Comparison of ENCODE assay signal across 8 mouse cellular contexts in the genomic region with DNA sequence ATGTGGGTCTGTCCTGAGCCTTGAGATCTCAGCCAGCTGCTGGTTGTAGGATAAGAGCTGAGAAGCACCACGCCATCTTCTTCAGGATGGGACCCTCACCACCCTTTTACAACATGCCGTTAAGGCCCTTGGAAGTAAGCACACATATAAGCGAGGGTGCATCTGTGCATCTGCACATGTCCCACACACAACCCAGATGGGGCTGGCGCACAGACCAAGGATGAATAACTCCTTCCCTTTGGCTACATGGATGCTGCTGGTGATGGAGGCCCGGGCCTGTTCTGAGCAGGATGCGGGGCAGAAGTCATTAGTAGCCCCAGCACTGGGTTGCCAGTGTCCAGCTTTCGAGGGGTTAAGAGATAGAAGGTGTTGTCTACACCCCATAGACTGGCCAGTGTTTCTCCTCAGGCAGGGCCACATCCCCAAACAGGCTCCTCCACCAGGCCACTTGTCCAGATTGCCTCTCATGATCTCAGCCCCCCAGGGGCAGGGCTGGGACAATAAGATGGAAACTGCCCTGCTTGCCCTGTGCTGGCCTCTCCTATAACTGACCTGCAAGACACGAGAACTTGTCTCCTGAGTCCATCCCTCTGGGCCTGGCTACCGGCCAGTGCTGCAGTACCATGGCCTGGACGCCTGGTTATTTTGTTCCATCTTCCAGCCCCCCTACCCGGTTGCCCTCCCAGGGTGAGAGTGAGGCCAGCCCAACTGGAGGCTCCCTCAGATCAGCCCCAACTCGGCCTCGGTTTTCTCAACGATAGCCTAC. TPM values are rescaled to one million over a fixed set of nuclear protein-coding genes. Genes with fewer than 3 reads are reported as not detected.
DNase-seq lines count a peak whose midpoint lies in the region; ATAC-seq and TF ChIP-seq lines count a peak whose summit lies in the region.

No protein-coding gene starts in this region.

- no peak for DNase-seq in heart, adult 11 months
- DNase-seq in MN1 (ENCODE audit: low spot score), result peak; percentile 78
- DNase-seq in limb, embryonic 14.5 days (ENCODE audit: low spot score), result no peak
- no peak for DNase-seq in adrenal gland, postnatal 14 days
- no peak for DNase-seq in left cerebral cortex, adult 11 months (ENCODE audit: low spot score)

- no peak overlapping the region for H3K27ac ChIP-seq in heart, embryonic 11.5 days (ENCODE audit: low read depth, low read length)
- peak overlapping the region; percentile 97 for H3K27ac ChIP-seq in forebrain, embryonic 16.5 days (ENCODE audit: low read length)
- H3K27ac ChIP-seq in limb, embryonic 14.5 days (replicated peaks; ENCODE audit: low read depth, low read length), result 0 out of 2 replicates have a peak overlapping the region, but pooled peaks have one; percentile 28
- H3K27ac ChIP-seq in stomach, embryonic 15.5 days, result peak overlapping the region; percentile 87; the same call in 1 of the 2 replicates

- no peak for TF ChIP-seq POLR2A in limb, embryonic 14.5 days (IDR thresholded peaks at IDR 0.05; ENCODE audit: borderline replicate concordance, extremely low read depth, insufficient read depth, insufficient read length)

- H3K4me1 ChIP-seq in heart, embryonic 11.5 days (ENCODE audit: control insufficient read depth, insufficient read depth, low read length), result peaks cover 36% of the 10 kb centered on the region
- peaks cover 51% of the 10 kb centered on the region for H3K4me1 ChIP-seq in forebrain, embryonic 16.5 days (replicated peaks; ENCODE audit: control insufficient read depth, insufficient read depth, low read length)
- H3K4me1 ChIP-seq in limb, embryonic 14.5 days (ENCODE audit: control insufficient read depth, insufficient read depth, low read length), result peaks cover 32% of the 10 kb centered on the region
- H3K4me1 ChIP-seq in stomach, embryonic 15.5 days, result peaks cover 51% of the 10 kb centered on the region

- peaks cover 50% of the 10 kb centered on the region for H3K27me3 ChIP-seq in heart, embryonic 11.5 days (ENCODE audit: control insufficient read depth, insufficient read depth, low read length)
- H3K27me3 ChIP-seq in forebrain, embryonic 16.5 days (replicated peaks; ENCODE audit: control insufficient read depth, insufficient read depth, low read length), result no peaks in the 10 kb centered on the region
- no peaks in the 10 kb centered on the region for H3K27me3 ChIP-seq in limb, embryonic 14.5 days (ENCODE audit: control insufficient read depth, insufficient read depth, low read length)
- no peaks in the 10 kb centered on the region for H3K27me3 ChIP-seq in stomach, embryonic 15.5 days (replicated peaks)

- H3K4me3 ChIP-seq in heart, embryonic 11.5 days (ENCODE audit: low read depth, low read length), result peak overlapping the region; percentile 87
- H3K4me3 ChIP-seq in forebrain, embryonic 16.5 days (replicated peaks; ENCODE audit: low read length), result peak overlapping the region; percentile 67
- H3K4me3 ChIP-seq in limb, embryonic 14.5 days (replicated peaks; ENCODE audit: low read length), result peak overlapping the region; percentile 88
- peak overlapping the region; percentile 71 for H3K4me3 ChIP-seq in stomach, embryonic 15.5 days (replicated peaks)

- H3K9ac ChIP-seq in heart, embryonic 11.5 days (ENCODE audit: low read depth, low read length), result peak overlapping the region; percentile 88
- peak overlapping the region; percentile 98 for H3K9ac ChIP-seq in forebrain, embryonic 16.5 days (replicated peaks; ENCODE audit: low read depth, low read length)
- H3K9ac ChIP-seq in limb, embryonic 14.5 days (ENCODE audit: low read depth, low read length, severe bottlenecking), result peak overlapping the region; percentile 100
- H3K9ac ChIP-seq in stomach, embryonic 15.5 days, result peak overlapping the region; percentile 73; the same call in 1 of the 2 replicates

- no peaks in the 10 kb centered on the region for H3K9me3 ChIP-seq in heart, embryonic 11.5 days (replicated peaks; ENCODE audit: control insufficient read depth, low read length)
- no peaks in the 10 kb centered on the region for H3K9me3 ChIP-seq in forebrain, embryonic 16.5 days (ENCODE audit: control insufficient read depth, low read length)
- H3K9me3 ChIP-seq in limb, embryonic 14.5 days (ENCODE audit: control insufficient read depth, low read length), result no peaks in the 10 kb centered on the region
- no peaks in the 10 kb centered on the region for H3K9me3 ChIP-seq in stomach, embryonic 15.5 days

- 44% methylated on average over 14 of the region's 14 CpGs for whole genome bisulfite sequencing in heart, embryonic 11.5 days (ENCODE audit: insufficient replicate concordance)
- 19% methylated on average over 14 of the region's 14 CpGs for WGBS in forebrain, embryonic 16.5 days
- 35% methylated on average over 14 of the region's 14 CpGs for WGBS in limb, embryonic 14.5 days
- 43% methylated on average over 14 of the region's 14 CpGs for WGBS in stomach, embryonic 15.5 days

- H3K36me3 ChIP-seq in heart, embryonic 11.5 days (ENCODE audit: control insufficient read depth, insufficient read depth, low read length), result peaks cover 10% of the 10 kb centered on the region
- H3K36me3 ChIP-seq in forebrain, embryonic 16.5 days (ENCODE audit: control insufficient read depth, insufficient read depth), result peaks cover 12% of the 10 kb centered on the region
- H3K36me3 ChIP-seq in limb, embryonic 14.5 days (ENCODE audit: control insufficient read depth, insufficient read depth, low read length), result peaks cover 28% of the 10 kb centered on the region
- H3K36me3 ChIP-seq in stomach, embryonic 15.5 days, result peaks cover 10% of the 10 kb centered on the region; the same call in 1 of the 2 replicates

- H3K4me2 ChIP-seq in heart, embryonic 11.5 days, result peak overlapping the region; percentile 86
- peak overlapping the region; percentile 89 for H3K4me2 ChIP-seq in forebrain, embryonic 16.5 days (ENCODE audit: low read length)
- H3K4me2 ChIP-seq in limb, embryonic 14.5 days (replicated peaks; ENCODE audit: low read depth, low read length, severe bottlenecking), result peak overlapping the region; percentile 79
- H3K4me2 ChIP-seq in stomach, embryonic 15.5 days, result peak overlapping the region; percentile 86

- no peak for ATAC-seq in heart, embryonic 11.5 days (replicated peaks; ENCODE audit: insufficient number of reproducible peaks, low FRiP score, low TSS enrichment)
- no peak for ATAC-seq in forebrain, embryonic 16.5 days
- ATAC-seq in limb, embryonic 14.5 days (ENCODE audit: low FRiP score, low read depth), result no peak
- no peak for ATAC-seq in stomach, embryonic 15.5 days (ENCODE audit: insufficient read depth, low FRiP score, low read depth)

RNA-seq across cellular contexts. Expression of a gene that starts 1.7 kb away (rescaled TPM):
- 64.1 and 83.0 TPM in 2 replicates for polyA plus RNA-seq in heart, embryonic 11.5 days (2014; fragmentation: Nextera tagmentation; extraction: Ambion mirVana)
- 792 and 816 TPM in 2 replicates for polyA plus RNA-seq in forebrain, embryonic 16.5 days (2015; fragmentation: Nextera tagmentation; extraction: Ambion mirVana)
- 266 and 303 TPM in 2 replicates for polyA plus RNA-seq in limb, embryonic 14.5 days (2012; rRNA removed)
- 153 and 178 TPM in 2 replicates for polyA plus RNA-seq in limb, embryonic 14.5 days (2014; fragmentation: Nextera tagmentation; extraction: Ambion mirVana)
- polyA plus RNA-seq in stomach, embryonic 15.5 days (2015; fragmentation: Nextera tagmentation; extraction: Ambion mirVana), result 110 and 115 TPM in 2 replicates
- 24.0 and 24.9 TPM in 2 replicates for total RNA-seq in adrenal gland, postnatal 14 days (2021)

RNA-seq across cellular contexts. Expression of a gene that starts 22.1 kb away (rescaled TPM):
- 0.21 and 0.34 TPM in 2 replicates for polyA plus RNA-seq in heart, embryonic 11.5 days (2014; fragmentation: Nextera tagmentation; extraction: Ambion mirVana)
- 4.1 and 4.3 TPM in 2 replicates for polyA plus RNA-seq in forebrain, embryonic 16.5 days (2015; fragmentation: Nextera tagmentation; extraction: Ambion mirVana)
- 18.6 and 28.4 TPM in 2 replicates for polyA plus RNA-seq in limb, embryonic 14.5 days (2012; rRNA removed)
- polyA plus RNA-seq in limb, embryonic 14.5 days (2014; fragmentation: Nextera tagmentation; extraction: Ambion mirVana), result 1.4 and 2.3 TPM in 2 replicates
- polyA plus RNA-seq in stomach, embryonic 15.5 days (2015; fragmentation: Nextera tagmentation; extraction: Ambion mirVana), result 0.72 and 0.85 TPM in 2 replicates
- 3.1 and 6.0 TPM in 2 replicates for total RNA-seq in adrenal gland, postnatal 14 days (2021)

RNA-seq across cellular contexts. Expression of a gene that starts 27.3 kb away (rescaled TPM):
- 439 and 451 TPM in 2 replicates for polyA plus RNA-seq in heart, embryonic 11.5 days (2014; fragmentation: Nextera tagmentation; extraction: Ambion mirVana)
- polyA plus RNA-seq in forebrain, embryonic 16.5 days (2015; fragmentation: Nextera tagmentation; extraction: Ambion mirVana), result 132 and 147 TPM in 2 replicates
- polyA plus RNA-seq in limb, embryonic 14.5 days (2012; rRNA removed), result 137 and 192 TPM in 2 replicates
- polyA plus RNA-seq in limb, embryonic 14.5 days (2014; fragmentation: Nextera tagmentation; extraction: Ambion mirVana), result 148 and 162 TPM in 2 replicates
- 198 and 218 TPM in 2 replicates for polyA plus RNA-seq in stomach, embryonic 15.5 days (2015; fragmentation: Nextera tagmentation; extraction: Ambion mirVana)
- total RNA-seq in adrenal gland, postnatal 14 days (2021), result 23.8 and 26.7 TPM in 2 replicates

RNA-seq across cellular contexts. Expression of a gene that starts 41.3 kb away (rescaled TPM):
- polyA plus RNA-seq in heart, embryonic 11.5 days (2014; fragmentation: Nextera tagmentation; extraction: Ambion mirVana), result 24.3 and 26.9 TPM in 2 replicates
- 39.4 and 40.1 TPM in 2 replicates for polyA plus RNA-seq in forebrain, embryonic 16.5 days (2015; fragmentation: Nextera tagmentation; extraction: Ambion mirVana)
- 81.4 and 92.8 TPM in 2 replicates for polyA plus RNA-seq in limb, embryonic 14.5 days (2012; rRNA removed)
- polyA plus RNA-seq in limb, embryonic 14.5 days (2014; fragmentation: Nextera tagmentation; extraction: Ambion mirVana), result 51.7 and 57.5 TPM in 2 replicates
- polyA plus RNA-seq in stomach, embryonic 15.5 days (2015; fragmentation: Nextera tagmentation; extraction: Ambion mirVana), result 39.1 and 40.7 TPM in 2 replicates
- total RNA-seq in adrenal gland, postnatal 14 days (2021), result 35.3 and 55.4 TPM in 2 replicates

RNA-seq across cellular contexts. Expression of a gene that starts 42.9 kb away (rescaled TPM):
- polyA plus RNA-seq in heart, embryonic 11.5 days (2014; fragmentation: Nextera tagmentation; extraction: Ambion mirVana), result 0.90 and 1.1 TPM in 2 replicates
- polyA plus RNA-seq in forebrain, embryonic 16.5 days (2015; fragmentation: Nextera tagmentation; extraction: Ambion mirVana), result 3.1 and 4.6 TPM in 2 replicates
- 9.1 and 9.8 TPM in 2 replicates for polyA plus RNA-seq in limb, embryonic 14.5 days (2012; rRNA removed)
- 2.4 and 4.4 TPM in 2 replicates for polyA plus RNA-seq in limb, embryonic 14.5 days (2014; fragmentation: Nextera tagmentation; extraction: Ambion mirVana)
- 4.3 and 5.3 TPM in 2 replicates for polyA plus RNA-seq in stomach, embryonic 15.5 days (2015; fragmentation: Nextera tagmentation; extraction: Ambion mirVana)
- total RNA-seq in adrenal gland, postnatal 14 days (2021), result 3.4 and 11.6 TPM in 2 replicates
